15 mouse cellular contexts compared by ENCODE assay signal in genomic region chr9:113979356-113979755, GRCm38 (mm10). TPM values are rescaled to one million over a fixed set of nuclear protein-coding genes. Genes with fewer than 3 reads are reported as not detected.
DNase-seq lines count a peak whose midpoint lies in the region; ATAC-seq and TF ChIP-seq lines count a peak whose summit lies in the region.
"Had no signal": no experiment of that assay in that cellular context is flagged by ENCODE, and none has a peak within 500 bp of the region (broad histone marks: within the 10 kb centered on the region; RNA-seq: fewer than 3 reads in every experiment).

No protein-coding gene starts in this region.

- no peak overlapping the region for H3K9ac ChIP-seq in kidney, postnatal 0 days (ENCODE audit: low read depth, low read length)
- H3K9ac ChIP-seq: intestine, embryonic 15.5 days; limb, embryonic 13.5 days; neural tube, embryonic 13.5 days had no signal

- 0 out of 2 replicates have a peak overlapping the region, but pooled peaks have one; percentile 0 for H3K27ac ChIP-seq in bone marrow macrophage, adult 2 months (ENCODE audit: insufficient read depth, low read depth, low read length)
- H3K27ac ChIP-seq in kidney, postnatal 0 days = no peak overlapping the region
- H3K27ac ChIP-seq: intestine, embryonic 15.5 days; limb, embryonic 13.5 days; neural tube, embryonic 13.5 days had no signal

- H3K9me3 ChIP-seq in kidney, postnatal 0 days (replicated peaks; ENCODE audit: low read length) = no peaks in the 10 kb centered on the region
- H3K9me3 ChIP-seq: intestine, embryonic 15.5 days; limb, embryonic 13.5 days; neural tube, embryonic 13.5 days had no signal

- peaks cover 8% of the 10 kb centered on the region for H3K4me1 ChIP-seq in bone marrow macrophage, adult 2 months (ENCODE audit: control insufficient read depth, insufficient read depth, low read length)
- no peaks in the 10 kb centered on the region for H3K4me1 ChIP-seq in kidney, postnatal 0 days (replicated peaks; ENCODE audit: insufficient read depth, low read length)
- H3K4me1 ChIP-seq: intestine, embryonic 15.5 days; limb, embryonic 13.5 days had no signal

- no peaks in the 10 kb centered on the region for H3K27me3 ChIP-seq in kidney, postnatal 0 days (ENCODE audit: insufficient read depth, low read length)
- H3K27me3 ChIP-seq: intestine, embryonic 15.5 days; limb, embryonic 13.5 days; neural tube, embryonic 13.5 days had no signal

- no peak overlapping the region for H3K4me3 ChIP-seq in bone marrow macrophage, adult 2 months (ENCODE audit: insufficient read depth, low read length)
- H3K4me3 ChIP-seq in kidney, postnatal 0 days (replicated peaks; ENCODE audit: low read depth, low read length) = no peak overlapping the region
- H3K4me3 ChIP-seq: erythroblast, embryonic 14.5 days; intestine, embryonic 15.5 days; limb, embryonic 13.5 days; neural tube, embryonic 13.5 days had no signal

- H3K36me3 ChIP-seq in kidney, postnatal 0 days (ENCODE audit: insufficient read depth, low read length) = peaks cover 28% of the 10 kb centered on the region

- peak; percentile 91 for DNase-seq in heart, adult 11 months
- DNase-seq in heart, postnatal 25 days (ENCODE audit: low spot score) = no peak
- DNase-seq in cerebellum, adult 8-10 months = peak; percentile 29
- peak; percentile 9 for DNase-seq in kidney, postnatal 0 days (ENCODE audit: low spot score)
- no peak for DNase-seq in right cerebral cortex, postnatal 10 days (ENCODE audit: low spot score in 2 of 2)
- DNase-seq in ovary, adult 18-20 months (ENCODE audit: low spot score) = no peak
- DNase-seq: adrenal gland, adult 8-10 months; lung, adult 18-20 months; spleen, adult 18-20 months; thymus, postnatal 4 days had no signal

- no peak for ATAC-seq in kidney, postnatal 0 days (replicated peaks; ENCODE audit: low FRiP score, low read depth)

- no peak for TF ChIP-seq CTCF in bone marrow macrophage, adult 2 months (IDR thresholded peaks at IDR 0.05; ENCODE audit: low read depth, low read length)
- TF ChIP-seq CTCF in kidney, postnatal 0 days (IDR thresholded peaks at IDR 0.05; ENCODE audit: low read depth) = no peak

- intact Hi-C loops in heart, postnatal 25 days (cut with DNase I) = no loop called here

- TF ChIP-seq POLR2A in bone marrow macrophage, adult 2 months (IDR thresholded peaks at IDR 0.05; ENCODE audit: borderline replicate concordance, low read depth, low read length) = no peak

- no peak overlapping the region for H3K4me2 ChIP-seq in kidney, postnatal 0 days (ENCODE audit: low read length)
- H3K4me2 ChIP-seq: intestine, embryonic 15.5 days; limb, embryonic 13.5 days; neural tube, embryonic 13.5 days had no signal

- 51% methylated on average over 13 of the region's 13 CpGs for WGBS in kidney, postnatal 0 days

RNA-seq across cellular contexts. Expression of gene Ubp1, which starts 48.6 kb away (rescaled TPM):
- 10 to 100 TPM; 22.6 to 26.0 TPM for total RNA-seq in heart, postnatal 25 days (2021)
- 73.3 and 84.1 TPM in 2 replicates for polyA plus RNA-seq in bone marrow macrophage, adult 2 months (2012; ENCODE audit: insufficient read depth, insufficient read length, missing spikeins)
- 23.7 and 26.1 TPM in 2 replicates for polyA plus RNA-seq in kidney, postnatal 0 days (2015; fragmentation: Nextera tagmentation; extraction: Ambion mirVana)

Comparison
In these comparisons a context has a peak if more than half of its experiments do, and no peak if none do; other contexts are left out.
1. DNase-seq: peak in heart, adult 11 months (single experiment), cerebellum, adult 8-10 months (single experiment) and kidney, postnatal 0 days (single experiment); none in heart, postnatal 25 days (single experiment), right cerebral cortex, postnatal 10 days (0 of 2) and ovary, adult 18-20 months (single experiment).